Mouse (Mus musculus): ENCODE measurements around the gene Gm21992. TPM values are rescaled to one million over a fixed set of nuclear protein-coding genes. Genes with fewer than 3 reads are reported as not detected.
A peak's percentile ranks its signal among the peaks of the same experiment; 100 is the strongest.

Gm21992 gene
- polyA plus RNA-seq, 1 experiment = 32.0 TPM

DNA sequence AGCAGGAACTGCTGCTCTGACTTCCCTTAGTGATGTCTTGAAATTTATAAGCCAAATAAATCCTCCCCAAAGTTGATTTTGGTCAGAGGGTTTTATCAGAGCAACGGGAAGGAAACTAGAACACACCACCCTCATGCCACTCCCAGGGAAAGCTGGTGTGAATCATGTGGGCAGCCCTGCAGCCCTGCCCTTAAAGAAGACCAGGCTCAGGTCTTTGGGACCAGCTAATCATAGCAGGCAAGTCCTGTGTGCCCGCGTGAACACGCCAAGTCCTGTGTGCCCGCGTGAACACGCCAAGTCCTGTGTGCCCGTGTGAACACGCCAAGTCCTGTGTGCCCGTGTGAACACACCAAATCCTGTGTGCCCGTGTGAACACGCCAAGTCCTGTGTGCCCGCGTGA lies 94.7 kb downstream of the Gm21992 start:
- no peaks in the 10 kb centered on the region for H3K4me1 ChIP-seq (ENCODE audit: control insufficient read depth, insufficient read depth, low read length)
- peak overlapping the region; percentile 2; the same call in 1 of the 2 replicates for H3K27ac ChIP-seq (ENCODE audit: insufficient read depth, low read depth, low read length)
- H3K27me3 ChIP-seq (replicated peaks; ENCODE audit: control insufficient read depth, insufficient read depth, low read length) = 0 out of 2 replicates have a peak, but pooled peaks cover 1% of the 10 kb centered on the region
- 94% methylated on average over 14 of the region's 14 CpGs for WGBS
- TF ChIP-seq POLR2A (IDR thresholded peaks at IDR 0.05; ENCODE audit: low read depth, low read length) (no peak), CTCF (conservative IDR thresholded peaks at IDR 0.05; ENCODE audit: insufficient read depth, insufficient read length, low read depth, low read length) (no peak)
- no peaks in the 10 kb centered on the region for H3K36me3 ChIP-seq (ENCODE audit: control insufficient read depth, insufficient read depth, low read length)
- no peak for DNase-seq
- no peak overlapping the region for H3K4me3 ChIP-seq (ENCODE audit: insufficient read depth, low read depth, low read length)

- Histone ChIP-seq H3K4me3 (ENCODE audit: insufficient read depth, low read depth, low read length) (no peak overlapping the region), H3K27me3 (replicated peaks; ENCODE audit: control insufficient read depth, insufficient read depth, low read length) (0 out of 2 replicates have a peak, but pooled peaks cover 1% of the 10 kb centered on the region), H3K36me3 (ENCODE audit: control insufficient read depth, insufficient read depth, low read length) (no peaks in the 10 kb centered on the region), H3K4me1 (ENCODE audit: control insufficient read depth, insufficient read depth, low read length) (no peaks in the 10 kb centered on the region), H3K27ac (ENCODE audit: insufficient read depth, low read depth, low read length) (no peak overlapping the region)
- TF ChIP-seq CTCF (conservative IDR thresholded peaks at IDR 0.05; ENCODE audit: insufficient read depth, insufficient read length, low read depth, low read length) = no peak
- no peak for TF ChIP-seq POLR2A (IDR thresholded peaks at IDR 0.05; ENCODE audit: low read depth, low read length)
- 84% methylated on average over 3 of the region's 3 CpGs for WGBS
- DNase-seq = no peak
Observed at GRCm38 (mm10) chr19:4713886-4714285, 97.5 kb downstream of the Gm21992 start.

DNA sequence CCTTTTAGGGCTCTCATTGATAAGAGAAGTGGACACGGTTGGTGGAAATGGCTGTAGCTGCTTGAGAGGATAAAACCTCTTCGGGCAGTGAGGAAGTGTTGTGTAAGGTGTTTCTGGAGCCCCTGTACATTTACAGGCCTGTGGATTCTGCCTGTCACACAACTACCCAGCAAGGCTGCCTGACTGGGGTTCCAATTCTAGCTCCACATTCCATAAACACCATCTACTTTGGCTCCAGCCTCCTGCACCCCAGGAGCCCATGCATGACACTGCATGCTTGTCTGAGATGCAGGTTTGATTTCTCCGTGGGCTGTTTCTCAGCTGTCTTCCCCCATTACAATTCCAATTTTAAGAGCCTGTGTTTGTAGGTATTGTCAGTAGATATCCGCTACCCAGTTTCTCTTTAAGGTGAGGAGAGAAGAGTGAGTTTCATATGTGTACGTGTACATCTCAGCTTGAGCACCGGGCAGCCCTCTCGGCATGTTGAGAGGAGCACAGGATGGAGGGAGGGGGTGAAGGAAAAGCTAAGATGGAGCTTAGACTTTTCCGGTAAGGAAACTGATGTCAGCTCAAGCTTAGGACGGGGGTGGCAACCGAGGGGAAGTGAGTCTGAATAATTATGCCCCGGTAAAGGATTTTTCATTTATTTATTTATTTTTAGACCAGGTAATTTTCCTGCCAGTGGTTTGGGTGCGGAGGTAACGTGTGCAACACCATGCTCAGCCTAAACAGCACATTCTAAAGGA lies 98.5 kb downstream of the Gm21992 start:
- 0 out of 2 replicates have a peak, but pooled peaks cover 1% of the 10 kb centered on the region for H3K27me3 ChIP-seq (replicated peaks; ENCODE audit: control insufficient read depth, insufficient read depth, low read length)
- no peak for DNase-seq
- no peak for TF ChIP-seq POLR2A (IDR thresholded peaks at IDR 0.05; ENCODE audit: low read depth, low read length)
- no peak for TF ChIP-seq CTCF (conservative IDR thresholded peaks at IDR 0.05; ENCODE audit: insufficient read depth, insufficient read length, low read depth, low read length)
- peak overlapping the region; percentile 42; the same call in 1 of the 2 replicates for H3K4me3 ChIP-seq (ENCODE audit: insufficient read depth, low read depth, low read length)
- H3K27ac ChIP-seq (ENCODE audit: insufficient read depth, low read depth, low read length) = no peak overlapping the region
- WGBS = 45% methylated on average over 13 of the region's 13 CpGs
- no peaks in the 10 kb centered on the region for H3K4me1 ChIP-seq (ENCODE audit: control insufficient read depth, insufficient read depth, low read length)
- H3K36me3 ChIP-seq (ENCODE audit: control insufficient read depth, insufficient read depth, low read length) = no peaks in the 10 kb centered on the region

DNA sequence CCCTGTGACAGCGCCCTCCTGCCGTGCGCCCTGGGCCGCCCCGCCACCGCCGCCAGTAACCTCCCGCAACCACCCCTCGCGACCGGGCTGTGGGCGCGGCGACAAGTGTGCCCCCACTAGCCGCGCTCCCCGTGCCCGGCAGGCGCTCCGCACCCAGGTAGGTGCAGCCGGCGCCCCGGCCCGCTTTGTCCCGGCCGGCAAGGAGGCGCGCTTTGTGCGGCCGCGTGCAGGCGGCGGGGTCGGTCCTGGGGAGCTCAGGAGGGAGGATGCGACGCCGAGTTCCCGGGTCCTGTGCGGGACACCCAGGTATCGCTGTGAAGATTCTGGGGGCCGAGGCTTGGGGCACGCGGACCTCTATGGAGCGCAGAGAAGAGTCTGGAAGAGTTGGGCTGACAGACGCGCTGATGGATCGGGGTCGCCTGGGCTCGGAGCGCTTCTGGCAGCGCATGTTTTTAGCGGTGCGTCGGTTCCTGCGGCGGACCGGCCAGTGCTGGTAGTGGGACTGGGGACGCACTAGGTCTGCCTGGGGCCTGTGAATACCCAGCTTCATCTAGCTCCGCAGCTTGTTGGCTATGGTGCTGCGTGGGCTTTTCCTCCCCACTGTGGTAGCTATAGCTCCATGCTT lies 99.1 kb downstream of the Gm21992 start:
- TF ChIP-seq POLR2A (IDR thresholded peaks at IDR 0.05; ENCODE audit: low read depth, low read length) (no peak), CTCF (conservative IDR thresholded peaks at IDR 0.05; ENCODE audit: insufficient read depth, insufficient read length, low read depth, low read length) (no peak)
- Histone ChIP-seq H3K27me3 (replicated peaks; ENCODE audit: control insufficient read depth, insufficient read depth, low read length) (0 out of 2 replicates have a peak, but pooled peaks cover 1% of the 10 kb centered on the region), H3K36me3 (ENCODE audit: control insufficient read depth, insufficient read depth, low read length) (no peaks in the 10 kb centered on the region), H3K27ac (ENCODE audit: insufficient read depth, low read depth, low read length) (no peak overlapping the region), H3K4me3 (ENCODE audit: insufficient read depth, low read depth, low read length) (peak overlapping the region; percentile 42), H3K4me1 (ENCODE audit: control insufficient read depth, insufficient read depth, low read length) (no peaks in the 10 kb centered on the region)
- no peak for DNase-seq
- WGBS = 2% methylated on average over 60 of the region's 60 CpGs

- peak overlapping the region; percentile 42 for H3K4me3 ChIP-seq (ENCODE audit: insufficient read depth, low read depth, low read length)
Observed at GRCm38 (mm10) chr19:4711601-4712155, 99.7 kb downstream of the Gm21992 start.

DNA sequence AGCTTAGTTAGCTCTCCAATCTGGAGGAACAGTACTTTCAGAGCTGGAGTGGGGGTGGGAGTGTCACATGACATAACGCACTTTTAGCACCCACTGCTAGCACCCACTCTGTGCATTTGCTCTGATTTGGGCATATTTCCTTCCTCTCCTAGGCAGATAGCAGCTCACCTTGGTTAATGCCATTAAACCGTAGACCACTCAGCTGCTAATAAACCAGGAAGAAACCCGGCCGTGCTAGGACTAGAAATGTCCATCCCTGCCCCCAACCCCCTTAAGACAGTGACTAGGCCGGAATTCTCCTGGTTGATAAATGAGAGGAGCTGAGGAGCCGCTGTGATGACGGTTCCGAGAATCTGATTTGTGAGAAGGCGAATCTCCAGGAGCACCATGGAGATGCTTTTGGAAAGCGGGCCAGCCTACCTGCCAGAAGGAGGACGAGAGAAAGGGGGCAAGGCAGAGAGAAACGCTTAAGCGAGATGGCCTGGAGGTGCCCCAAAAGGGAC lies 100.3 kb downstream of the Gm21992 start, which contains the start of gene Sptbn2:
TSS of gene Sptbn2 (plus strand) at position 70 of the 503 bp plus-strand sequence.
- TF ChIP-seq CTCF (conservative IDR thresholded peaks at IDR 0.05; ENCODE audit: insufficient read depth, insufficient read length, low read depth, low read length) (no peak), POLR2A (IDR thresholded peaks at IDR 0.05; ENCODE audit: low read depth, low read length) (no peak)
- H3K4me1 ChIP-seq (ENCODE audit: control insufficient read depth, insufficient read depth, low read length) = no peaks in the 10 kb centered on the region
- H3K27ac ChIP-seq (ENCODE audit: insufficient read depth, low read depth, low read length) = no peak within 1 kb of the TSS
- no peak for DNase-seq
- 0 out of 2 replicates have a peak, but pooled peaks cover 1% of the 10 kb centered on the region for H3K27me3 ChIP-seq (replicated peaks; ENCODE audit: control insufficient read depth, insufficient read depth, low read length)
- peak within 1 kb of the TSS; percentile 42 for H3K4me3 ChIP-seq (ENCODE audit: insufficient read depth, low read depth, low read length)
- 36% methylated on average over 13 of the region's 13 CpGs for WGBS
- H3K36me3 ChIP-seq (ENCODE audit: control insufficient read depth, insufficient read depth, low read length) = no peaks in the 10 kb centered on the region

More at GRCm38 (mm10) chr19:4711601-4712155, 99.7 kb downstream of the Gm21992 start:
- Histone ChIP-seq H3K27me3 (replicated peaks; ENCODE audit: control insufficient read depth, insufficient read depth, low read length) (0 out of 2 replicates have a peak, but pooled peaks cover 1% of the 10 kb centered on the region), H3K36me3 (ENCODE audit: control insufficient read depth, insufficient read depth, low read length) (no peaks in the 10 kb centered on the region), H3K27ac (ENCODE audit: insufficient read depth, low read depth, low read length) (no peak overlapping the region), H3K4me1 (ENCODE audit: control insufficient read depth, insufficient read depth, low read length) (no peaks in the 10 kb centered on the region)
- TF ChIP-seq CTCF (conservative IDR thresholded peaks at IDR 0.05; ENCODE audit: insufficient read depth, insufficient read length, low read depth, low read length) = no peak
- TF ChIP-seq POLR2A (IDR thresholded peaks at IDR 0.05; ENCODE audit: low read depth, low read length) = no peak
- 4% methylated on average over 45 of the region's 65 CpGs for WGBS
- no peak for DNase-seq

Measured in kidney, adult 2 months (tissue).